Mouse (Mus musculus) forebrain, embryonic 15.5 days (tissue): ENCODE data around the gene Rbm48. TPM values are rescaled to one million over a fixed set of nuclear protein-coding genes. Genes with fewer than 3 reads are reported as not detected.

ENCODE experiments used
- ATAC-seq: fragments of 200-750 bp; cut with Nextera tagmentation; replicated peaks from 2 replicates; pipeline ENCODE4 v1.8.0; 2017; ENCODE audit warnings: mild to moderate bottlenecking, moderate TSS enrichment, moderate library complexity
- H3K27ac ChIP-seq: fragments of 300-500 bp; sonication (generic); replicated peaks from 2 replicates; pipeline ENCODE4 v1.5.1; 2015; ENCODE audit warnings: mild to moderate bottlenecking, inconsistent platforms
- H3K27me3 ChIP-seq: fragments of 300-500 bp; sonication (generic); 2 replicates; pipeline ENCODE4 v1.6.1; 2015; ENCODE audit warnings: inconsistent platforms
- H3K36me3 ChIP-seq: fragments of 300-500 bp; sonication (generic); 2 replicates; pipeline ENCODE4 v1.6.1; 2015; ENCODE audit warnings: mild to moderate bottlenecking, inconsistent platforms
- H3K4me1 ChIP-seq: fragments of 300-500 bp; sonication (generic); 2 replicates; pipeline ENCODE4 v1.6.1; 2015; ENCODE audit warnings: inconsistent platforms
- H3K4me2 ChIP-seq: fragments of 300-500 bp; sonication (generic); replicated peaks from 2 replicates; pipeline ENCODE4 v1.6.1; 2015; ENCODE audit warnings: mild to moderate bottlenecking, inconsistent platforms
- H3K4me3 ChIP-seq: fragments of 300-500 bp; sonication (generic); 2 replicates; pipeline ENCODE4 v1.5.1; 2015; ENCODE audit warnings: mild to moderate bottlenecking, inconsistent platforms
- H3K9ac ChIP-seq: fragments of 300-500 bp; sonication (generic); replicated peaks from 2 replicates; pipeline ENCODE4 v1.6.1; 2015; ENCODE audit warnings: mild to moderate bottlenecking, inconsistent platforms
- H3K9me3 ChIP-seq: fragments of 300-500 bp; sonication (generic); 2 replicates; pipeline ENCODE4 v1.6.1; 2016; ENCODE audit warnings: inconsistent platforms
- WGBS: fragments of 180-500 bp; shearing (Covaris S2); methylation state at CpG from one replicate; pipeline ENCODE4 v1.1.7; 2015; ENCODE audit warnings: mixed read lengths; 5-methylcytosine and 5-hydroxymethylcytosine counted together
- polyA plus RNA-seq: library from polyadenylated mRNA; unstranded; fragments of >200 nt; fragmentation: Nextera tagmentation; extraction: Ambion mirVana; gene quantifications from 2 replicates; pipeline ENCODE4 v1.2.1, GENCODE M21; 2015

The Rbm48 gene
- polyA plus RNA-seq, 1 experiment from 2014 or later: 15.9 TPM

DNA sequence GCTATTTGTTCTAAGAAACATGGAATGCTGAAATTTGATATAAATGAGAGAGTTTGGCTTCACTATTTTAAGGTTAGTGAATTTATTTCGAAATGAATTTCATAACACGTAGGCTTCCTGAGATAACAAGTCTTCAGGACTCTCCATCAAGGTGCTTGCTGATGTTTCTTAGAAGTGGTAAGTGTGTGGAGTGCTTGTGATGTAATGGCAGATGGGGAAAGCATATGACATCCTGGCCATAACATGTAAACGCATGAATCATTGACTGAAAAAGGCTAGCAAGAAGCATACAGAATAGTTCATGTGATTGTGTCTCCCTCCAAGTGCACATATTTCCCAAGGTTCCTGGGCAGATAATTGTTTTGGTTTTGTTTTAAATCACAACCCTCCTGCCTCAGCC, 4.4 kb upstream of the Rbm48 start:
- no peaks in the 10 kb centered on the region for H3K27me3 ChIP-seq
- WGBS: 95% methylated on average over 3 of the region's 3 CpGs
- H3K9ac ChIP-seq: no peak overlapping the region
- no peak overlapping the region for H3K27ac ChIP-seq
- no peaks in the 10 kb centered on the region for H3K9me3 ChIP-seq
- H3K4me1 ChIP-seq: peaks cover 10% of the 10 kb centered on the region
- peaks cover 14% of the 10 kb centered on the region for H3K36me3 ChIP-seq
- no peak for ATAC-seq
- H3K4me3 ChIP-seq: no peak overlapping the region
- H3K4me2 ChIP-seq: no peak overlapping the region

DNA sequence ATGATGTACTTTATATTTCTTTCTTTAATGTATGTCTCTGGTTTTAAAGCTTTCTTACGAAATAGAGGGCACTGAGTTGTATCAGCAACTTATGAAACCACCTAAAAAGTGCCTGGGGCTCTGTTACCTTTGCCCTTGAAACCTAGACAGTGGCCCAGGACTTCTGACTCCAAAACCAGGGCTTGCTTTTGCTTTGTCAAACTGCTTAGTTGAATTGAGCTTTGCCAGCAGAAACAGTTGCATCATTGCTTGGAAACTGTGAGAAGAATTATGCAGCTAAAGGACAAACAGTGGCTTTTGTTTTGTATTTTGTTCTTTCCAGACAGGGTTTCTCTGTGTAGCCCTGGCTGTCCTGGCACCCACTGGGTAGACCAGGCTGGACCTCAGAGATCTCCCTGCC, 3.9 kb upstream of the Rbm48 start:
- ATAC-seq: no peak
- 91% methylated on average over 1 of the region's 1 CpGs for WGBS

DNA sequence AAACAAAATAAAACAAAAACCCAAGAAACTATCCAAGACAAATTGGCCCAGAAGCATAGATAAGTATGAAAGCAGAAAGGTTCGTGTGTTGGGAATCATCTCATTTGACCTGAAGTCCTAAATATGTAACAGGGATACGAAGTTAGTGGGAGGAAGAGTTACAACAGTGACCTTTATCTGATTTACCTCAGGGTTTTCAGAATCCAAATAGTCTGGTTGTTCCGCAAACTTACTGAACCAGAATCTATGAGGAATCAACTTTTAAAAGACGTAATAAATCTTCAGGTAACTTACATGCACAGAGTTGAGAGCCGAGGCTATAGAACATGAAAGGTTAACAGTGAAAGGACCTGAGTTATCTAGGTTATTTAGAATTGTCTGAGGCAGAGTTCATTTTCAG, 2.4 kb upstream of the Rbm48 start:
- Histone ChIP-seq H3K4me2 (no peak overlapping the region), H3K27ac (no peak overlapping the region), H3K9me3 (no peaks in the 10 kb centered on the region), H3K36me3 (no peaks in the 10 kb centered on the region), H3K27me3 (no peaks in the 10 kb centered on the region), H3K9ac (no peak overlapping the region), H3K4me1 (peaks cover 22% of the 10 kb centered on the region), H3K4me3 (no peak overlapping the region)
- no peak for ATAC-seq
- WGBS: 94% methylated on average over 5 of the region's 5 CpGs

More for the DNA sequence above, 3.9 kb upstream of the Rbm48 start:
- Histone ChIP-seq H3K4me3 (no peak overlapping the region), H3K9me3 (no peaks in the 10 kb centered on the region), H3K4me1 (peaks cover 12% of the 10 kb centered on the region), H3K36me3 (peaks cover 10% of the 10 kb centered on the region), H3K27ac (no peak overlapping the region), H3K4me2 (no peak overlapping the region), H3K9ac (no peak overlapping the region), H3K27me3 (no peaks in the 10 kb centered on the region)

DNA sequence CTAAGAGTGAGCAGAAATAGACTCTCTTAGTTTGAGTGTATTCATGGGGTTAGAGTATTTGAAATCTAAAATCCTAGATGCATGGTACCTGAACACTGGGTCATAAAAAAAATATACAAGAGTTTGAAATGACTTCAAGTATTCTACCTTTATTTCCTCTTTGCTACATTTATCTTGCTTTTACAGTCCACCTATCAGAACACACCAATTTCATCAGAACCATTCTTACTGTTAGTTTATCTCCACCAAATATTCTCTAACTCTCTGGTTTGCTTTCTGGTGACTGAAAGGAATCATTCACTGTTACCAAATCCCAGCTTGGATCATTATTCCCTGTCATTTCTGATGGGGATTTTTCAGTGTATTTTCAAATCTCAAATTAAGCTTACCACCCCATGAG, 786 bp upstream of the Rbm48 start:
- ATAC-seq: no peak
- peaks cover 22% of the 10 kb centered on the region for H3K4me1 ChIP-seq
- H3K36me3 ChIP-seq: no peaks in the 10 kb centered on the region
- H3K4me3 ChIP-seq: peak overlapping the region; percentile 92
- H3K9ac ChIP-seq: peak overlapping the region; percentile 71
- H3K4me2 ChIP-seq: peak overlapping the region; percentile 75
- H3K27me3 ChIP-seq: no peaks in the 10 kb centered on the region
- no peaks in the 10 kb centered on the region for H3K9me3 ChIP-seq
- no peak overlapping the region for H3K27ac ChIP-seq

DNA sequence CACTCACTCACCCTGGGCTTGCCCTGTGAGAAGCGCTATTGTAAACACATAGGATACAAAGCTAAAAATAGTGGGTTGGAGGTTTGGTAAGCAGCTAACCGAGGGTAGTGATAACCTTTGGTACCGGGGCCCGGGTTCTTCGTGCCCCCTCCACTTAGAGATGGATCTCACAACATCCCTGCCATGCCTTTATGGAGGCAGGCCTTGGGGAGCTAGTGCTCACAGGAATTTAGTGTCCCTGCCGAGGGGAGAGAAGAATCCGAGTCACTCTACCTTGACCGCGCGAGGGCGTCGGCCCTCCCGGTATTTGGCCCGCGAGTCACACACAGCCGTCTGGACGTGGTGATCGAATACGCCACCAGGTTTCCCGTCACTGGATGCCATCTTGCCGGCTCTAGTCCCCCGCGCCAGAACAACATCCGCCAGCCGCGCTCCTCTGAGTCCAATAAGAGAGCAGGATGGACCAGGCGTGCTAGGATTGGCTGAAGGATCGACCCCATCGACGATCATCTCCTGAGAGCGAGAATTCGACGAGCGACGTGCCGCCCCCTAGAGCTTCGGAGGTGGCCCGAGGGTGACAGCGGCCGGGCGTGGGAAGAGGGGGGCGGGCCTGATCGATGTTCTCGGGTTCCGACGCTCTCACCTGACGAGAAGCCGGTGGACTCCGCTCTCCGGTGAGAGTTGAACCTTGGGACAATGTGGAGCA, 539 bp downstream of the Rbm48 start, which contains the start of gene Pex1:
Gene Pex1 (plus strand): TSS at position 374 of the 706 bp plus-strand sequence.
- H3K4me3 ChIP-seq: peak within 1 kb of the TSS; percentile 92
- peak within 1 kb of the TSS; percentile 82 for H3K4me2 ChIP-seq
- no peaks in the 10 kb centered on the region for H3K9me3 ChIP-seq
- no peaks in the 10 kb centered on the region for H3K27me3 ChIP-seq
- ATAC-seq: peak; percentile 99
- peaks cover 10% of the 10 kb centered on the region for H3K36me3 ChIP-seq
- peak within 1 kb of the TSS; percentile 61 for H3K27ac ChIP-seq
- under 1% methylated on average over 50 of the region's 50 CpGs for WGBS
- peak within 1 kb of the TSS; percentile 71 for H3K9ac ChIP-seq
- H3K4me1 ChIP-seq: peaks cover 22% of the 10 kb centered on the region

DNA sequence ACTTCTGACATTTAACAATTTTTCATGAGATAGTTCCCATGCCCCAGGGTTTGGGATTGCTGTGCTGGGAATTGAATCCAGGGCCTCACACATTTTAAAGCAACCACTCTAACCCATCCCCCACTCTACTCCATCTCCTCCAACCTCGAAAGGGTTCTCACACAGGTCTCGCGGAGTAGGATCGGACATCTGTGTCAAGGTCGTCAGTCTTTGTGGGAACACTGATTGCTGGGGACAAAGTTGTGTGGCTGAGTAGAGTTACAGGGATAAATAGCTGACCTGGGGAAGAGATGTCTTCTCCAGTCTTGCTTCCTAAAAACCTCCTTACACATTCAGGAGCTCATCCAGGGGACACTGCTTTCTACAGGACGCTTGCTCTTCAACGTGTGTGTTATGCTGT, 17.3 kb downstream of the Rbm48 start:
- Histone ChIP-seq H3K9me3 (no peaks in the 10 kb centered on the region; the same call in 1 of the 2 replicates), H3K27ac (no peak overlapping the region), H3K4me3 (no peak overlapping the region), H3K9ac (no peak overlapping the region), H3K27me3 (no peaks in the 10 kb centered on the region), H3K4me1 (no peaks in the 10 kb centered on the region), H3K36me3 (peaks cover 90% of the 10 kb centered on the region), H3K4me2 (no peak overlapping the region)
- WGBS: 94% methylated on average over 7 of the region's 7 CpGs
- ATAC-seq: no peak

DNA sequence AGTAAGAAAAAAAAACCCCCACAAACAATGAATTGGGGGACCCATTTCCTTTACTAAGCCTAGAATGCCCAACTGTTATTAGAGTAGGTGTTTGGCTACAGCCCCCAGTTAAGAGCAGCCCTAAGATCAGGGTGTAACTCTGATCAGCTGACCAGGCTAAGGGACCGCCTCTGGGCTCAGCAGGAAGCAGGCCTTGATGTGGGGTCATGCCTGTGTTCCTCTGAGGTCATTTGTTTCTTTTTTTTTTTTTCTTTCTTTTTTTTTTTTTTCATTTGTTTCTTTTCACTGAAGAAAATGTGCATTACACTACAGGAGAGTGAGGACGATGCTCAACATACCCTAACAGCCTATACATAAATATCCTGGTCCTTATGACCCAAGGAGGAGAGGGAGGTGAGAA, 18.4 kb downstream of the Rbm48 start:
- WGBS: 93% methylated on average over 2 of the region's 2 CpGs
- H3K36me3 ChIP-seq: peaks cover 92% of the 10 kb centered on the region
- no peak overlapping the region for H3K4me3 ChIP-seq
- H3K27me3 ChIP-seq: no peaks in the 10 kb centered on the region
- H3K9me3 ChIP-seq: no peaks in the 10 kb centered on the region; the same call in 1 of the 2 replicates
- H3K4me2 ChIP-seq: no peak overlapping the region
- no peak overlapping the region for H3K9ac ChIP-seq
- H3K27ac ChIP-seq: no peak overlapping the region
- H3K4me1 ChIP-seq: no peaks in the 10 kb centered on the region
- no peak for ATAC-seq

DNA sequence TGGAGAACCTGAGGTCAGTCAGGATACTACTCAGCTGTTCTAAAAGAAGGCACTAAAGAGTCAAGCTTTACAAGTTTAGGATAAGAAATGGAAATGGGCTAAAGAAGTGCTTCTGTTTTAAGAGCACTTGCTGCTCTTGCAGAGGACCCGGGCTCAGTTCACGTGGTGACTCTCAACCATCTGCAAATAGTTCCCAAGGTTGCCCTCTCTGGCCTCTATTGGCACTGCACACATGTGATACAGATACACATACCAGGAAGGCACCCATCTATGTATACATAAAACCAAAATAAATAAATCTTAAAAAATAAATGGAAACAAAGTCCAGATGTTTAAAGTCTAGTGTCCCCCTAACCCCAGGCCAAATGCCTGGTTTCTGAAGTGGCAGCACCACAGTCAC, 21.6 kb downstream of the Rbm48 start:
- Histone ChIP-seq H3K4me1 (no peaks in the 10 kb centered on the region), H3K9ac (no peak overlapping the region), H3K9me3 (no peaks in the 10 kb centered on the region; the same call in 1 of the 2 replicates), H3K27ac (no peak overlapping the region), H3K4me2 (no peak overlapping the region), H3K4me3 (no peak overlapping the region), H3K27me3 (no peaks in the 10 kb centered on the region), H3K36me3 (peaks cover 93% of the 10 kb centered on the region)
- WGBS: 97% methylated on average over 2 of the region's 2 CpGs
- ATAC-seq: no peak

DNA sequence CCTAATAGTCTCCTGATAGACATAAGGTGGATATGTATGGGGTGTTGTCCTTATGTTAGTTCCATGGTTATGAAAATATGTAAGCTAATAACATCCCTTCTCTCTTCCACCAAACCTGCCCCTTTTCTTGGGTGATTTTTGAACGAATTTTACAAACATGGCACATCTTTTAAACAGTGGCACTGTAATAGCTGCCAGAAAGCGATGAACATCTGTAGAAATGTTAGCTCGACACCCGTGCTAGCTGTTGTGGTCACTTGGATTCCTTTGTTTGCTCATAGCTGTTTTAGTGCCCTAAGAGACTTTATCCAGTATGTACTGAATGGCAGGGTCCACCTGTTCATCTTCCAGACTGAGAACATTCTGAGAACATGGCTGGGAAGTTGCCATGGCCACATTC, 25.1 kb downstream of the Rbm48 start, which contains the start of gene 1700109H08Rik:
Gene 1700109H08Rik (plus strand): TSS at position 301 of the 400 bp plus-strand sequence.
- Histone ChIP-seq H3K36me3 (peaks cover 88% of the 10 kb centered on the region), H3K4me2 (no peak within 1 kb of the TSS), H3K27me3 (no peaks in the 10 kb centered on the region), H3K4me1 (no peaks in the 10 kb centered on the region), H3K9me3 (no peaks in the 10 kb centered on the region; the same call in 1 of the 2 replicates), H3K9ac (no peak within 1 kb of the TSS), H3K4me3 (no peak within 1 kb of the TSS), H3K27ac (no peak within 1 kb of the TSS)
- 96% methylated on average over 4 of the region's 4 CpGs for WGBS
- ATAC-seq: no peak

DNA sequence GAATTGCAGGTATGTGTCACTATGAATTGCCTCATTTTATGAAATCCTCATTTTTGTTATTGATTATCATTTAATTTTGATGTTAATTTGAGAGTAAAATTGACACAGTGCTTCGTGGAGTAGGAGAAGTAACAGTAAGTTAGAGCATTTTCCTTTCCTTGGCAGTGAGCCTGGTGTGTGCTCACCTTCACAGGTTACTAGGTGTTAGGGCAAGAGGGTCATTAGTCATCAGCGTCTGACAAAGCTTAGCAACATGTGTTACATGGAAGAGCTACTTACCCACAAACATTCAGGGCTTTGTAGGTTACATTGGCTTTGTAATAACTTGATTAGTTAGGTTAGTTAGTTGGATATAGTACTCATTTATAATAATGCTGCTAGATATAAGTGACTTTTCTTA, 42.2 kb downstream of the Rbm48 start:
- peaks cover 32% of the 10 kb centered on the region for H3K36me3 ChIP-seq
- no peak overlapping the region for H3K4me2 ChIP-seq
- no peaks in the 10 kb centered on the region for H3K4me1 ChIP-seq
- WGBS: 90% methylated on average over 2 of the region's 2 CpGs
- H3K9me3 ChIP-seq: no peaks in the 10 kb centered on the region
- no peak overlapping the region for H3K4me3 ChIP-seq
- no peak for ATAC-seq
- no peaks in the 10 kb centered on the region for H3K27me3 ChIP-seq
- H3K9ac ChIP-seq: no peak overlapping the region
- H3K27ac ChIP-seq: no peak overlapping the region

DNA sequence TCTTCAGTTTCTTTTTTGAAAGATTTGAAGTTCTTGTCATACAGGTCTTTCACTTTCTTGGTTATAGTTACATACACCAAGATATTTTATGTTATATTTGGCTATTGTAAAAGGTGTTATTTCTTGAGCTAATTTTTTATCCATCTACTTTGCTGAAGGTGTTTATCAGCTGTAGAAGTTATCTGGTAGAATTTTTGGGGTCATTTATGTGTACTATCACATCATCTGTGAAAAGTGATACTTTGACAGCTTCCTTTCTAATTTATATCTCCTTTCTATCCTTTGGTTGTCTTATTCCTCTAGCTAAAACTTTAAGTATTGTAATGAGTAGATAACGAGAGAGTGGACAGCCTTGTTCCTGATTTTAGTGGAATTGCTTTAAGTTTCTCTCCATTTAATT, 44.9 kb downstream of the Rbm48 start:
- Histone ChIP-seq H3K4me2 (no peak overlapping the region), H3K36me3 (peaks cover 17% of the 10 kb centered on the region), H3K27me3 (no peaks in the 10 kb centered on the region), H3K4me3 (no peak overlapping the region), H3K4me1 (no peaks in the 10 kb centered on the region), H3K9me3 (no peaks in the 10 kb centered on the region), H3K27ac (no peak overlapping the region), H3K9ac (no peak overlapping the region)
- no peak for ATAC-seq
- 93% methylated on average over 1 of the region's 1 CpGs for WGBS

DNA sequence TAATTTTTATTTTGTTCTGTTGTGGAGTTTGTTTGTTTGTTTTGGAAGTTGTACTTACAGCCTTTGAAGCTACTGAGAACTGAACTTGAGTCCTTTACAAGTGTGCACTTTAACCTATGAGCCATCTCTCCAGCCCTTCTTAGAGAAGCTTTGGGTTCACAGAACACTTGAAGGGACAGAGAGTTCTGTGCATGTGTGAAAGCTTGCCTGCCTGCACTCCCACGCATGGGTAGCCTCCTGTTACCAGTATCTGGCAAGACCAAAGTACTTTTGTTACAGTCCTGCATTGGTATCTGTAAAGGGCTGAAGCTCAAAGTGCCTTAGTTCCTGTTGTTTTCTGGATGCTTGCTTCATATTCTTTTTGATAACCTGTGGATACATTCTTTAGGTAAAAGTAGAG, 50.2 kb downstream of the Rbm48 start:
- H3K27me3 ChIP-seq: no peaks in the 10 kb centered on the region
- no peak overlapping the region for H3K9ac ChIP-seq
- no peaks in the 10 kb centered on the region for H3K9me3 ChIP-seq
- 94% methylated on average over 1 of the region's 1 CpGs for whole genome bisulfite sequencing
- H3K4me1 ChIP-seq: peaks cover 22% of the 10 kb centered on the region
- H3K4me3 ChIP-seq: no peak overlapping the region
- H3K4me2 ChIP-seq: no peak overlapping the region
- no peaks in the 10 kb centered on the region for H3K36me3 ChIP-seq
- ATAC-seq: no peak
- H3K27ac ChIP-seq: no peak overlapping the region

DNA sequence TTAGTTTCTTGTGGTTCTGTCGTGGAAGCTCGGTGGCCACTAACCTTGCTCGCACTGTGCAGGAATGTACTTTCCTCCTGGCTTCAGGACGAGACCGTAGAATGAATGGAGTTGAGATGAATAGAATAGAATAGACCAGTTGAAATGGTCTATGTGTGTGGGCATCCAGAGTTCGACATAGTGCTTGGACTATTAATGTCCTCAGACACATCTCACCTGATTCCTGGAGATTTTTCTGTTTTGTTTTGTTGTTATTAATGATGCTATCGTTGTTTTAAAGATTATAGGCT, 52.0 kb downstream of the Rbm48 start:
- Histone ChIP-seq H3K4me3 (peak overlapping the region; percentile 93), H3K27me3 (no peaks in the 10 kb centered on the region), H3K9me3 (no peaks in the 10 kb centered on the region), H3K9ac (peak overlapping the region; percentile 80), H3K27ac (no peak overlapping the region), H3K4me1 (peaks cover 22% of the 10 kb centered on the region), H3K4me2 (peak overlapping the region; percentile 61), H3K36me3 (no peaks in the 10 kb centered on the region)
- ATAC-seq: peak; percentile 26; the same call in 1 of the 2 replicates
- 8% methylated on average over 7 of the region's 7 CpGs for WGBS
